Mouse (Mus musculus) neural tube, embryonic 13.5 days (tissue): ENCODE data around the gene 4933406M09Rik. TPM values are rescaled to one million over a fixed set of nuclear protein-coding genes. Genes with fewer than 3 reads are reported as not detected.

ENCODE experiments used
- ATAC-seq: fragments of 200-750 bp; cut with Nextera tagmentation; 2 replicates; pipeline ENCODE4 v1.8.0; 2017; ENCODE audit warnings: low read depth, mild to moderate bottlenecking, moderate TSS enrichment, moderate library complexity
- H3K27ac ChIP-seq: fragments of 300-500 bp; sonication (generic); replicated peaks from 2 replicates; pipeline ENCODE4 v1.5.1; 2015; ENCODE audit warnings: moderate library complexity, mild to moderate bottlenecking, inconsistent platforms
- H3K27me3 ChIP-seq: fragments of 300-500 bp; sonication (generic); 2 replicates; pipeline ENCODE4 v1.6.1; 2015; ENCODE audit warnings: mild to moderate bottlenecking, inconsistent platforms
- H3K36me3 ChIP-seq: fragments of 300-500 bp; sonication (generic); 2 replicates; pipeline ENCODE4 v1.6.1; 2015; ENCODE audit warnings: mild to moderate bottlenecking, inconsistent platforms
- H3K4me1 ChIP-seq: fragments of 300-500 bp; sonication (generic); replicated peaks from 2 replicates; pipeline ENCODE4 v1.6.1; 2015; ENCODE audit warnings: inconsistent platforms
- H3K4me2 ChIP-seq: fragments of 300-500 bp; sonication (generic); 2 replicates; pipeline ENCODE4 v1.6.1; 2015; ENCODE audit warnings: inconsistent platforms, mild to moderate bottlenecking, moderate library complexity
- H3K4me3 ChIP-seq: fragments of 300-500 bp; sonication (generic); 2 replicates; pipeline ENCODE4 v1.5.1; 2015; ENCODE audit warnings: mild to moderate bottlenecking, inconsistent platforms
- H3K9ac ChIP-seq: fragments of 300-500 bp; sonication (generic); 2 replicates; pipeline ENCODE4 v1.6.1; 2015; ENCODE audit warnings: moderate library complexity, mild to moderate bottlenecking, inconsistent platforms
- H3K9me3 ChIP-seq: fragments of 300-500 bp; sonication (generic); 2 replicates; pipeline ENCODE4 v1.6.1; 2016; ENCODE audit warnings: inconsistent platforms
- WGBS: fragments of 180-500 bp; shearing (Covaris S2); methylation state at CpG from one replicate; pipeline ENCODE4 v1.1.7; 2015; 5-methylcytosine and 5-hydroxymethylcytosine counted together
- polyA plus RNA-seq: library from polyadenylated mRNA; unstranded; fragments of >200 nt; fragmentation: Nextera tagmentation; extraction: Ambion mirVana; gene quantifications from 2 replicates; pipeline ENCODE4 v1.2.1, GENCODE M21; 2015

The 4933406M09Rik gene
- polyA plus RNA-seq, 1 experiment from 2014 or later: not detected

GRCm38 (mm10) chr1:134384581-134384980 lies 1.2 kb upstream of the 4933406M09Rik start:
- H3K27ac ChIP-seq: no peak overlapping the region
- H3K4me3 ChIP-seq: no peak overlapping the region
- H3K9me3 ChIP-seq: no peaks in the 10 kb centered on the region
- WGBS: 79% methylated on average over 4 of the region's 4 CpGs
- peaks cover 10% of the 10 kb centered on the region for H3K4me1 ChIP-seq
- ATAC-seq: no peak
- H3K27me3 ChIP-seq: no peaks in the 10 kb centered on the region
- H3K36me3 ChIP-seq: no peaks in the 10 kb centered on the region
- H3K4me2 ChIP-seq: no peak overlapping the region
- H3K9ac ChIP-seq: no peak overlapping the region

- no peak for ATAC-seq
- Histone ChIP-seq H3K9ac (no peak overlapping the region), H3K4me3 (no peak overlapping the region), H3K4me1 (peaks cover 10% of the 10 kb centered on the region), H3K4me2 (no peak overlapping the region), H3K9me3 (no peaks in the 10 kb centered on the region), H3K27ac (no peak overlapping the region), H3K27me3 (no peaks in the 10 kb centered on the region), H3K36me3 (no peaks in the 10 kb centered on the region)
Observed at GRCm38 (mm10) chr1:134385176-134385575, 564 bp upstream of the 4933406M09Rik start.

GRCm38 (mm10) chr1:134393827-134394226 lies 8.1 kb downstream of the 4933406M09Rik start:
- Histone ChIP-seq H3K36me3 (no peaks in the 10 kb centered on the region), H3K4me3 (no peak overlapping the region), H3K4me2 (no peak overlapping the region), H3K9ac (no peak overlapping the region), H3K4me1 (no peaks in the 10 kb centered on the region), H3K27ac (no peak overlapping the region), H3K9me3 (no peaks in the 10 kb centered on the region), H3K27me3 (no peaks in the 10 kb centered on the region)
- ATAC-seq: no peak
- WGBS: 67% methylated on average over 5 of the region's 5 CpGs

GRCm38 (mm10) chr1:134398210-134398609 lies 12.5 kb downstream of the 4933406M09Rik start:
- Histone ChIP-seq H3K4me1 (no peaks in the 10 kb centered on the region), H3K4me2 (no peak overlapping the region), H3K4me3 (no peak overlapping the region), H3K27ac (no peak overlapping the region), H3K9ac (no peak overlapping the region), H3K9me3 (no peaks in the 10 kb centered on the region), H3K27me3 (no peaks in the 10 kb centered on the region), H3K36me3 (no peaks in the 10 kb centered on the region)
- 89% methylated on average over 12 of the region's 12 CpGs for WGBS
- no peak for ATAC-seq

- Histone ChIP-seq H3K27ac (no peak overlapping the region), H3K4me1 (no peaks in the 10 kb centered on the region), H3K4me3 (no peak overlapping the region), H3K9me3 (no peaks in the 10 kb centered on the region), H3K9ac (no peak overlapping the region), H3K4me2 (no peak overlapping the region), H3K27me3 (no peaks in the 10 kb centered on the region), H3K36me3 (no peaks in the 10 kb centered on the region)
- 66% methylated on average over 5 of the region's 5 CpGs for WGBS
- ATAC-seq: no peak
Observed at GRCm38 (mm10) chr1:134399735-134400134, 14.0 kb downstream of the 4933406M09Rik start.

DNA sequence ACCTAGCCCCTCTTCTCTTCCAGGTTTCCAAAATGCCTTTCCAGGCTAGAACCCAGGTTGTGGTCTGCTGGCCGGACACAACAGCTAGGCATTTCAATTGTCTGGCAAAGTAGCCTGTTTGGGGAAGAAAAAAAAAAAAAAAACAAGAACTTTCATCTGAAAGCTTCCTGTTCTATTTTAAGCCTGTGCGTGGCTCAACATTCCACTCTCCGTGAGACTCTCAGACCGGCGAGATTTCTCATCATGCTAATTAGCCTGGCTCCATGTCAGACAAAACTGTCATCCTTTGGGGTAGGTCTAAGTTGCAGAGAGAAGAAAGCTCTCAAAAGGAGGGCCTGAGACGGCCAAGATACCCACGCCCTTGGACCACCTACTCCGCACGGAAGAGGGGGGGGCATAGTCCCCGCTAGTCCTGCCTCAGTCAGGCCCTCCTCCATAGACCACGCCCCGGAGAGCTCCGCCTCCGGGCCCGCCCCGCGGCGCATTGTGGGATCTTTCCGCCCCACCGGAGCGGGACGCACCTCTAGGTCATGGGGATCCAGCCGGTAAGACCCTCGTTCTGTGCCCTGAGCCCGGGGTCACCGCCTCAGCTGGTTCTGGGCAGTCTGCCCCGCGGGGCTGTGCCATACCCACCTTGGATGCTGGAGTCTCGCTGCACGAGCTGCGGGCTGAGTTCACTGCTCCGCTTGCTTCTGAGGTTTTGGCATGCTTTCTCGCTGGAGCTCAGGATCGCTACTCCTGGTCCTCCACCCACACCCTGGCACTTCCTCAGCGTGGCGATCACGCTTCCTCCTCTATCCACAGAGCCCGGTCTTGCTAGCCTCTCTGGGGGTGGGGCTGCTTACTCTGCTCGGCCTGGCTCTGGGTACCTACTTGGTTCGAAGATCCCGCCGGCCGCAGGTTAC lies 20.0 kb downstream of the 4933406M09Rik start, which contains the start of gene Cyb5r1:
Gene Cyb5r1, plus strand, starts transcription at position 51 of the 905 bp plus-strand sequence.
- Histone ChIP-seq H3K4me2 (peak within 1 kb of the TSS; percentile 72), H3K36me3 (peaks cover 29% of the 10 kb centered on the region), H3K4me1 (peaks cover 10% of the 10 kb centered on the region), H3K27me3 (no peaks in the 10 kb centered on the region), H3K9me3 (no peaks in the 10 kb centered on the region), H3K9ac (peak within 1 kb of the TSS; percentile 75), H3K4me3 (peak within 1 kb of the TSS; percentile 60), H3K27ac (peak within 1 kb of the TSS; percentile 10; the same call in 1 of the 2 replicates)
- ATAC-seq: peak; percentile 98
- WGBS: 2% methylated on average over 43 of the region's 43 CpGs

GRCm38 (mm10) chr1:134406414-134406771 lies 20.7 kb downstream of the 4933406M09Rik start:
- peak overlapping the region; percentile 60 for H3K4me3 ChIP-seq
- H3K4me1 ChIP-seq: peaks cover 10% of the 10 kb centered on the region
- no peak; the same call in 1 of the 2 replicates for ATAC-seq
- WGBS: 35% methylated on average over 8 of the region's 8 CpGs
- H3K9me3 ChIP-seq: no peaks in the 10 kb centered on the region
- peak overlapping the region; percentile 72 for H3K4me2 ChIP-seq
- H3K27ac ChIP-seq: no peak overlapping the region
- peak overlapping the region; percentile 75 for H3K9ac ChIP-seq
- peaks cover 31% of the 10 kb centered on the region for H3K36me3 ChIP-seq
- H3K27me3 ChIP-seq: no peaks in the 10 kb centered on the region

DNA sequence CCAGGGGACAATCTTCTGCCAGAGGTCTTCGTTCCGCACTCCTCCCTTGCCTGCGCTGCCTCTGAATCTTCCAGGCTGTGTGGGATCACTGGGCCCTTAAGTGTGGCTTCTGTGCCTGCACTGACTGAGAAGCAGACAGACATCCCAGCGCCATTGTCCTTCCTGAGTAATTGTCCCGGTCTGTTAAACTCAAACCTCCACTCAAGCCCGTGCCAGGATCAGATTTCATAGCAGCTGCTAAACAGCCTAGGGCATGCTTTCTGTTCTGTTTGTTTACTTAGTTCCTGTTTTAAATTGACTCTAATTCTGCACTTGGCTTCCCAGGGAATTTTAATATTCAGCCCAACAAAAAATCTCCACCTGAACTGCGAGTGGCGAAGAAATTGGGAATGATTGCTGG lies 22.3 kb downstream of the 4933406M09Rik start:
- Histone ChIP-seq H3K4me2 (no peak overlapping the region), H3K9ac (no peak overlapping the region), H3K4me3 (no peak overlapping the region), H3K4me1 (peaks cover 10% of the 10 kb centered on the region), H3K9me3 (no peaks in the 10 kb centered on the region), H3K27ac (no peak overlapping the region), H3K27me3 (no peaks in the 10 kb centered on the region), H3K36me3 (peaks cover 33% of the 10 kb centered on the region)
- ATAC-seq: no peak
- 70% methylated on average over 8 of the region's 8 CpGs for WGBS

- Histone ChIP-seq H3K36me3 (peaks cover 33% of the 10 kb centered on the region), H3K27me3 (no peaks in the 10 kb centered on the region), H3K9me3 (no peaks in the 10 kb centered on the region), H3K4me2 (no peak overlapping the region), H3K4me1 (peaks cover 22% of the 10 kb centered on the region), H3K4me3 (no peak overlapping the region), H3K27ac (no peak overlapping the region), H3K9ac (no peak overlapping the region)
- no peak for ATAC-seq
- WGBS: 83% methylated on average over 9 of the region's 9 CpGs
Observed at GRCm38 (mm10) chr1:134411706-134412629, 26.2 kb downstream of the 4933406M09Rik start.

DNA sequence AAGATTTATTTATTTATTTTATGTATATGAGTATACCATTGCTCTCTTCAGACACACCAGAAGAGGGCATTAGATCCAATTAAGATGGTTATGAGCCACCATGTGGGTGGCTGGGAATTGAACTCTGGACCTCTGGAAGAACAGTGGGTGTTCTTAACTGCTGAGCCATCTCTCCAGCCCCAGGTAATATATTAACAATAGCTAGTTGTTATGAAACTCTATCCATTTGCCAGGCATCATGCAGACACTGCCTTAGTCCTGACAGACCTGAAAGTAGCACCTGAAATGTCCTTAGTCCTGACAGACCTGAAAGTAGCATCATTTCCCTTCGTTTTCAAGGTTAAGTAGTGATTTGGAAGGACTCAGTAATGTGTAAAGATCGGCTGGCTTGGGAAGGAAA lies 28.3 kb downstream of the 4933406M09Rik start:
- Histone ChIP-seq H3K27ac (peak overlapping the region; percentile 96; the same call in 1 of the 2 replicates), H3K9me3 (no peaks in the 10 kb centered on the region), H3K4me1 (peaks cover 41% of the 10 kb centered on the region), H3K4me3 (no peak overlapping the region), H3K36me3 (peaks cover 21% of the 10 kb centered on the region), H3K27me3 (no peaks in the 10 kb centered on the region), H3K4me2 (peak overlapping the region; percentile 81; the same call in 1 of the 2 replicates), H3K9ac (no peak overlapping the region)
- 54% methylated on average over 2 of the region's 2 CpGs for WGBS
- ATAC-seq: no peak

DNA sequence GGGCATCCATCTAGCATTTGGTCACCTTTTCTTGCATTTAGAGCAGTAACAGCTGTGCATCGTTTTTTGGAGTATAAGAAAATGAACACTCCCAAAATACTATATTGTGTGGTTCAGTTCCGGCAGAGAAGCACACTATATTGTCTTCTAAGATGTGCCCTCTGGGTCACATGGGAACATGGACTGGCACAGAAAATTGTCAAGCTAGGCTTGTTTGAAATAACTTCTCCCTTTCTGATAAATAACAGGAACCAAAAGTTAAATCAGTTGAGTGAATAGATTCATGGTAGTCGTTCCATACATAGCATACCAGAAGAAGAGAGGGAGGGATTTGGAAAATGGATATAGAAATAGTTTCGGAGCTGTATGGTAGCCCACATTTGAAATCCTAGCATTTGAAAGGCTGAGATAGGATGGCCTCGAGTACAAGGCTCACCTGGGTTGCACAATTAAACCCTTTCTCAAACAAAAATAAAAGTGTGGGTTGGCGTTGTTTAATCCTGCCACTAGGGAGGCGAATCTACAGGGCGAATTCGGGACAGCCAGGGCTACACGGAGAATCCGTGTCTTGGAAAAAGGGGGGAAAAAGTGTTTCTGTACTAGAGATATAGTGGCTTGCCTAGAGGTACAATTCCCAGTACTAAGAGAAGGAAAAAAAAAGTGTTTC lies 28.9 kb downstream of the 4933406M09Rik start:
- Histone ChIP-seq H3K9me3 (no peaks in the 10 kb centered on the region), H3K27ac (peak overlapping the region; percentile 96), H3K4me1 (peaks cover 47% of the 10 kb centered on the region), H3K36me3 (peaks cover 15% of the 10 kb centered on the region), H3K4me3 (peak overlapping the region; percentile 86), H3K27me3 (no peaks in the 10 kb centered on the region), H3K4me2 (peak overlapping the region; percentile 81), H3K9ac (peak overlapping the region; percentile 67)
- WGBS: 14% methylated on average over 11 of the region's 11 CpGs
- peak; percentile 36 for ATAC-seq
